Mouse (Mus musculus) embryo, embryonic 11.5 days (tissue): Measurements from ENCODE around the gene Tmem89.

Experiments
- DNase-seq: peaks from one replicate; pipeline ENCODE4 v3.0.0-alpha.2; 2012; ENCODE audit warnings: low read depth, low spot score

Gene Tmem89

DNA sequence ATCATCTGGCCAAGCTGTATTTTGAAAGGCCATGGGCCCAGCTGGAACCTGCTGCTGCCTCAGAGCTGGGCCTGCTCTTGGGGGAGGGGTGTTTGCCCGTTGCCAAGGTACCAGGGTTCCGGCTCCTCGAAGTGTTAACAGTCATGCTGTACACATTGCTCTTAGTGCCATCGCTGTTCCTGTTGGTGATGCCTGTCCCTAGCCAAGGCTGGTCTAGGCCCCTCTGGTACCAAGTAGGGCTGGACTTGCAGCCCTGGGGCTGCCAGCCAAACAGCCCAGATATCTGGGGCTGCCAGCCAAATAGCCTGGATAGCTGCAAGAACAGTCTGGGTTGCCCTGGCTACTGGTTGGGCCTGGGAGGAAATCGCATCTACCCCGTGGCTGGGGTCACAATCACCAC, at the start of gene Tmem89:
Gene Tmem89, plus strand, starts transcription at position 129 of the 400 bp plus-strand sequence.
- DNase-seq = no peak

DNA sequence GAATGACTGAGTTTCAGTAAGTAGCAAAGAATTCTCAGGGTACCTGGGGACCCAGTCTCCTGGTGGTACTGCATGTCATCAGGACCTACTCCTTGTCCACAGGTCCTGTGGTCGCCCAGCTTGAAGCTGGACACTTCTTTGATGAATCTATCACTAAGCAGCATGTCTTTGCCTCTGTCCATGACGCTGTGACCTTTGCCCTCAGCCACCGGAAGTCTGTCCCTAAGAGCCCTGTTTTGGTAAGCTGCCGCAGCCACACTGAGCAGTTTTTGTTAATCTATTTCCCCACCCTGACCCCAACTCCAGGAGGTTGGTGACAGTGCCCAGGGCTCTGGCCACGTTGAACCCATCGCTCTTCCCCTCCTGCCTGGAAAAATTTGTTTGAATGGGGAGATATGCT, 2.1 kb upstream of the Tmem89 start:
- DNase-seq = no peak

DNA sequence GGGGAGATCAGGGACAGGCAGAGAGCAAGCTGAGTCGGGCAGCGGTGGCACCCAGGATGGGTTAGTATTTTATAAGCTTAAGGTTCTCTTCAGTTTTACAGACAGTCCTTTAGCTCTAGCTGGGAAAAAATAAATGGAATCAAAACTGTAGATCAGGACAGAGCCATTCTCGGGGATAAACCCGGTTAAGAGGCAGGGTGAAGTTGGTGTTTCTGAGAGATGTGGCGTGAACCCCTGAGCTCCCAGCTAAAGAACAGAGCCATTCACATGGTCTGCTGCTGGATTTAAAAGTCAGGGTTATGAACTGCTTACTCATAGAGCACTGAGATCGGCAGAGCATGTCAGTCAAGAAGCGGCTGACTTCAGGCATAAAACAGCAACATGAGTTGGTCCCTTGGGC, 1.3 kb upstream of the Tmem89 start:
- no peak for DNase-seq

DNA sequence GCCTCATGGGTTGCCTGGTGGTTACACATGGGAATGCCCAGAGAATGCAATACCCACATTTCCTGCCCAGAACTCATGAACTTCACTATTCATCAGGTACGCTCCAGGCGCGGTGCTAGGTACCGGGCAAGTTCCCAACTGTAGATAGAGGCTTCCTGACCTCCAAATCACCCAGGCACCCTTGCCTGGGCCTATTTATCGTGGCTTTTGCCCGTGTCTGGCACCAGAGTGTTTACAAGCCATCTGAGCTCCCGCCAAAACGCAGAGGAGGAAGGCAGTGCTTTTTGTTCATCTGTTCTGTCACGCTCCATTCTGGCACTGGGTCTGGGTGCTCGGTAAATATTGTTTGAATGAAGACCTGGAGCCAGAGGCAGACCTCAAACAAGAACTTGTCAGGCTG, 798 bp upstream of the Tmem89 start:
- DNase-seq = no peak

DNA sequence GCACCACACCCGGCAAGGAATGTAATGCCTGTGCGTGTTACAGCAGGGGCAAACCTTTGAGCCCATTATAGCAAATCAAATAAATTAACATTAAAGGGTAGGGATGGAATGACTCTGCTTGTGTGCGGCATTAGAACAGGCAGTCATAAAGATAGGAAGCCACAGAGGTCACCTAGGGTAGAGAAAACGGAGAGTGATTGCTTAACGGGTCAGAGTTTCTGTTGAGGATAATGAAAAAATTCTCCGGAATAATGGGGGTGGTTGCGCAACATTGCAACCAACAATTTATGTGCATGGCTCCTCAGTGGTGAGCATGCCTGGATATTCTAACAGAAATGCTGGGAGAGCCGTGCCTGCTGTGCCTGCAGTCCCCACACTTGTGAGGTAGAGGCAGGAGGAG, 11.5 kb downstream of the Tmem89 start:
- no peak for DNase-seq

DNA sequence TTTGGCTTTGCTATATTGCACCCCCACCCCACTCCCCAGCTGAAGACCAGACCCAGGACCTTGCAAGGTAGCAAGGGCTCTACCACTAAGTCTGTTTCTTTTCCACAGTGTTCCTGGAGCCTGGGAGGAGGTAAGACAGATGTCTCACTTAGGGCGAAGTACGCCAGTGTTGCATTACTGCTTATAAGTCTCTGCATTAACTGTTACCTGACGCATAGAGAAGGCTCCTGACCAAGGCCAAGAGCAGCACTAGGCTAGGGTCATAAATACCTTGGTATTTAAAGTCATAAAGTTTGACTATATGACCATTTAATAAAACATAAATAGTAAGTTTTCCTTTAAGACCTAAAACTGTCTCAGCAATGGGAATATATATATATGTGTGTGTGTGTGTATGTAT, 14.0 kb downstream of the Tmem89 start:
- DNase-seq = no peak

DNA sequence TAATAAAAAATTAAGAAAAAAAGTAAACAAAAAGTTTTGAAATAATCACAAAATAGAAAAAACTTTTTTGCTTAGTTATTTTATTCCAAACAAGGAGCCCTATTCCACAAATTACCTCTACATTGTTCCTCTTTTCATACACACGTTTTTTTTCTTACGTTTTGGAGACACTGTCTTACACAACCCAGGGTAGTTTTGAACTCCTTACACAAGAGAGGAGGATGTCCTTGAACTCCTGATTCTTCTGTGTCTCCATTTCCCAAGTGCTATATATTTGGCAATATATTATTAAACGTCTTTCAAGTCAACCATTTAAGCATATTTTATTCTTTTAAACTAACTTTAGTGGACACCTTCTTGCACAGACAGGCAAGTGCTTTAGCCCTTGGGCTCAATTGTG, 21.6 kb downstream of the Tmem89 start:
- no peak for DNase-seq

DNA sequence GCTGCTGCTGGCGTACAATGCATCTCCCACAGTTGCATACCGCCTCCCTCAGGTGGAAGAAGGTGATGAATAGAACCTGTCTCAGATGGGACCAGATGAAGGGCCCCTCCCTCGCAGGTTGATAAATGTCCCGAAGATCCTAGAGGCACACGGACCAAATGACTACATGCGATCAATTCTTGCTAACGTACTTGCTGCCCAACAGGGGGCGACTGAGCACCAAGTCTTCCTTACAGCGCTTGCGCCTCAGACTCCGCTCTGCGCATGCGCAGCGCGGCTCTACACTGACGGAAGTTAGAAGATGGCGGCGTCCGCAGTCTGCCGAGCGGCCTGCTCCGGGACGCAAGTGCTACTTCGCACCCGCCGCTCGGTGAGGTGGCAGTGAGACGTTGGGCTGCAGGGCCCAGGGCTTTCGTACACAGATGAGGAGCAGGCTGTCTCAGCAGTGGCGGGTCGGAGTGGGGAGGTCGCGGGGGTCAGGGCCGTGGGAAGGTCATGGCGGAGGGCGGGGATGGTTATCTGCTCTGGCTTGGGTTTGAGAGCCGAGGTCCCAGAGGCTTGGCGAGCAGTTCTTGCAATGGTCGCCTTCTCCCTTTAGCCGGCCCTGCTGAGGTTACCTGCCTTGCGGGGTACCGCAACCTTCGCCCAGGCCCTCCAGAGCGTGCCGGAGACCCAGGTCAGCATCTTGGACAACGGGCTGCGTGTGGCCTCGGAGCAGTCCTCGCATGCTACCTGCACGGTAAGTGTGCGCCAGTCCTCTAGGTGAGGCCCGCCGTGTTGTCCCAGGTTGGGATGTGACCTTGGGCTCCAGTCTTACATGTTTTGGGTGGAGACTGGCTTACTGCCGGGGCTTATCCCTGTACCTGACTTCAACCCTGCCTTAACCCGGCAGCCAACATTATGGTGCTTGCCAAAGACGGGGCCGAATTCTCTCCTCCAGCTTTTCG, 22.3 kb downstream of the Tmem89 start, which contains the start of gene Uqcrc1:
Gene Uqcrc1, plus strand, starts transcription at position 216 of the 947 bp plus-strand sequence.
- peak; percentile 100 for DNase-seq

DNA sequence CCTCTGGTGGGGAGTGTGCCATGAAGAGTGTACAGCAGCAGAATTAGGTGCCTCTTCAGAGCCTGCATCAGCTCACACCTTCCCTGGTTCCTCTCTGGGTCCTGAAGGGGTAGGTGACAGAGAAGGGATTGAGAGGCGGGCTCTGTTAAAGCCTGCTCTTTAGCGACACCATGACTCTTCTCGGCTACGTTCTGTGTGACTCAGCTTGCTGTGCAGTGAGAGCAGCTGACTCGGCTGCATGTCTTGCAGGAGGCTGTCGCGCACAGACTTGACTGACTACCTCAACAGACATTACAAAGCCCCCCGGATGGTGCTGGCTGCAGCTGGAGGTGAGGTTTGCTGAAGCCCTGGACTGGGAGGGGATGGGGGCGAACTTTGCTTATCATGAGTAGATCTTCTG, 30.7 kb downstream of the Tmem89 start:
- no peak for DNase-seq

DNA sequence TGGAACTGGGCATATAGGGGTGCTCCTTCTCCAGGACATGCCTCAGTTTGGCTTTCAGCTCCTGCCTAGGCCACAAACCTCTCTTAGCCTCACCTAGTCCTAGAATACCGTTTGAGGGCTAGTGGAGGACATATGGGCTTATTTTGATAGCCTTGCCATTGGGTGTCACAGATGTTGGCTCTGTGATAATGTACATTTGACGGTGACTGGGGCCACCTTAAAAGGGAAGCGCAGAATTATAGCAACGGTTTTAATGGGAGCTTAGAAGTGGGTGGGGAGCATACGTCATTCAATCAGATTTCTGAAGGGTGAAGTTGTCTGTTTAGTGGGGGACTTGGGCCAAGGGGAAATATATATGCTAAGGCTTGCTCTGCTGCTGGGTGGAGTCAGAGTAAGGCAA, 31.2 kb downstream of the Tmem89 start:
- DNase-seq = no peak

DNA sequence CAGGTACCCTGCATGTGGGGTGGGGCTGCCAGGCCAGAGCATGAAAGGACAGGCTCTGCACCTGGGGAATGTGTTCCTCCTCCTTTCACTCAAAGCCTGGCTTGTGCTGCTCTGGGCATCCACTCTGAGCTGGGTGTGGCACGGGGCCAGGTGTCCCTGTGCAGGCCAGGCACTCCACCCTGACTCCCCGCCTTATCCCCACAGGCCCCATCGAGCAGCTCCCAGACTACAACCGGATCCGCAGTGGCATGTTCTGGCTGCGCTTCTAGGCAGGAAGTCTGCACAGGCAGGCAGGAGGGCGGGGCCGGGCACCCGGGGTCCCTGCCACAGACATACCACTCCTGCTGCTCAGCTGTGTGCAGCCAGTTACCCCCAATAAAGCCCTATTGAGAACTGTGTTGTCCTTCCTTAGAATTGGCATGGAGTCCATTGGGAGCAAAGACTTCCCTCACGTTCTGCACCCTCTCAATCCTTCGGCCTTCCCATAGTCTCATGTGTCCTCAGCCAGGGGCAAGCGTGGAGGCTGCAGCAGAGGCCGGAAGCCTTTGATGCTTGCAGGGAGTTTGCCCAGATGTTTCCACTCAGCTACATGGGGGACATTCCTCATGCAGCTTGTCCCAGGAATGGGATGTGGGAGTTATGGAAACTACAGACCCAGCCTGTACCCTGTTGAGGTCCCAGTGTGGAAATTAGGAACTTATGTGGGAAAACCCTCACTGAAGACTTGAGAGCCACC, 35.0 kb downstream of the Tmem89 start:
- peak; percentile 17 for DNase-seq

DNA sequence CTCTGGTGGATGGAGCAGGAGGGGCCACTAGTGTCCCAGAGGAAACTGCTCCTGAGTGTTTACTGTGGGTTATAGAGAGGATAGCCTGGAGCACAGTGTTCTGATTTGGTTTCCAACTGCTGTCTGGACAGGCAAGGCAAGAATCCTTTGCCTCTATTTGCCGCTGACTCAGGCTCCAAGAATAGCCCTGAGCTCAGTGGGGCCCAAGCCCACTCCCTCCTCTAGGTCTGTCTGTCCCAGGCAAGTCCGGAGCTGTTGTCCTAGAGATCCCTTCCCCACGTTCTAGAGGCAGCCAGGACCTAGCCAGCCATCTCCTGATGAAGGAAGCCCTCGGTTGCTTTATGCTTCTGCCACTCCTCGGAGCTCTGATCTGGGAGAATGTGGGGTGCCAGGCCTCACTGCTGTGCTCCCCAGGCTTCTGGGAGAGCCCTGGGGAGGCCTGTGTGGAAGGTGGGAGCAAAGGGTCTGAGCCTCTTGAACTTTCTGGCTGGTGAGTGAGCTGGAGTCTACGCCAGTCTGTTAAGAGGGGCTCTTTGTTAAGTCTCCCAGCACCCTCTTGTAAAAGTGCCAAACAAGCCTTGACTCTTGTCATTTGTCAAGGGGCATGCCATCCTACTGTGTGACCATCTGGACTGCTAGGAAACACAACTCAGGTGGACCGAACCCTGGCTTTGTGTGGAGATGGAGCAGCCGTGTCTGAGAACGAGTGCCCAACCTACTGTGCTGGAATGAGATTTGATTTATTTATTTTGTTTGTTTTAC, 35.7 kb downstream of the Tmem89 start:
- no peak for DNase-seq

DNA sequence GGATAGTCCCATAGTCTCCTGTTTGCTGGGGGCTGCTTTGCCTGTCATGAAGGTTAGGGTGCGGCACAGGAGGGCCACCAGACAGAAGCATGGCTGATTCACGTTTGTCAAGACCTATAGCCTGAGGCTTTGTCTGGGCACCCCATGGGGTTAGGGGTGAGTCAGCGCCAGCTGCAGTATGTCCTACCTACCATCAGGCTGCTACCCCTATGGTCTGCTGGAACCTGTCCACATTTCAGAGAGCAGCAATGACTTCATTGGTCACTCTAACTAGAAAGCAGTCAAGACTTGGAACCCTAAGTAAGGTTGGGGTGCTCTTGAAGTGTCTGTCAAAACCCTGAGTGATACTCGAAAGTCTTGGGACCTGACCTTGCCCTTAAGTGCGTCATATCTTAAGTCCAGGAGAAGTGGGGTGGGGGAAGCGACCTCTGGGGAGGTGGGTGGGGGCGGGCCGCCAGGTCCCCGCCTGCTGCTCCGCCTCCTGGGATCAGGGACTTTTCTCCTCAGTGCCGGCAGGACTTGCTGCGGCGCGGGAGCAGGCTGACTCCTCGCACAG, 38.7 kb downstream of the Tmem89 start, which contains the start of gene Col7a1:
Gene Col7a1, plus strand, starts transcription at position 506 of the 556 bp plus-strand sequence.
- no peak for DNase-seq

DNA sequence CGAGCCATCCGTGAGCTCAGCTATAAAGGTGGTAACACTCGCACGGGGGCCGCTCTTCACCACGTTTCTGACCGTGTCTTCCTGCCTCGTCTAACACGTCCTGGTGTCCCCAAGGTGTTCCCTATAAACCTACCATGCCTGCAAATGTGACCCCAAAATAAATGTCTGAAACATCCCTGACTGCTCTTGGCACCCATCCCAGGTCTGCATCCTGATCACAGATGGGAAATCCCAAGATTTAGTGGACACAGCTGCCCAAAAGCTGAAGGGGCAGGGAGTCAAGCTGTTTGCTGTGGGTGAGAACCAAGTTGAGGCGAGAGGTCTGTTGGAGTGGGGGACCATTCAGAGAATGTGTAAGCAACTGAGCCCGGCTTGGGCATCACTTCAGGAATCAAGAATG, 40.8 kb downstream of the Tmem89 start:
- DNase-seq = no peak

DNA sequence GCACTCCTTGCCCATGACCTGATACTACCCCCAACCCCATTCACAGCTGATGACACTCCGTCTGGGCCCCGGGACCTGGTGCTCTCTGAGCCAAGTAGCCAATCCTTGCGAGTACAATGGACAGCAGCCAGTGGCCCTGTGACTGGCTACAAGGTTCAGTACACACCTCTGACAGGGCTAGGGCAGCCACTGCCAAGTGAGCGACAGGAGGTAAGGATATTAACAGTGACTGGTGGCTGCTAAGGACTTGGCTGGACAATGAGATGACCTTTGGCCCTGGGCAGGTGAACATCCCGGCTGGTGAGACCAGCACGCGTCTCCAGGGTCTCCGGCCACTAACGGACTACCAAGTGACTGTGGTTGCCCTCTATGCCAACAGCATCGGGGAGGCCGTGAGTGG, 41.4 kb downstream of the Tmem89 start:
- DNase-seq = no peak

DNA sequence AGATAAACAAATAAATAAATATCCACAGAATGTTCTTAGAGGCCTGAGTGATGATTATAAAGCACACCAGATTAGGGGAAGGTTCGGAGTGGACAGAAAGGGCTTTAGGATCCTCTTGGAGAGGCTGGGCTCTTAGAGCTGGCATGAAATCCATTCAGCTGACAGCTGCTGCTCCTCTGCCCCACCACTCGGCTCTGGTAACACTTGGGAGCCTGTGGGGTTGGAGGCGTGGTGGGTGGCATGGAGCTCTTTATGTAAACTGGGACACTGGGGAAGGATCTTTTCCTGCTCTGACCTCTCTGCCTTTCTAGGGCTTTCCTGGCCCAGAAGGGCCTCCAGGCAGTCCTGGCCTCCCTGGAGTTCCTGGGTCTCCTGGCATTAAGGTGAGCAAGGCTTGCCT, 49.2 kb downstream of the Tmem89 start:
- no peak for DNase-seq

DNA sequence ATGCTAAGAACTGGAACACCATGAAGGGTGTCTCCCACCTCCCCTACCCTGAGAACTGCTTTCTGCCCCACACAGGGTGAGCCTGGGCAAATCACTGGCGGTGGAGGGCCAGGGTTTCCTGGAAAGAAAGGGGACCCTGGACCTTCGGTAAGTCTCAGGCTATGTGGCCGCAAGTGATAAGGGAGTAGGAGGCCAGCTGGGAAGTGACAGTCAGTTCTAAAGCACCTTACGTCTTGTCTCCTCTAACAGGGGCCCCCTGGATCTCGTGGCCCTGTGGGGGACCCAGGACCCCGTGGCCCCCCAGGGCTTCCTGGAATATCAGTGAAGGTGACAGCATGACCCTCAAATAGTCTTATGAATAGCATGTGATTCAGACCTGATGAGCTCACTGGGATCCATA, 49.9 kb downstream of the Tmem89 start:
- no peak for DNase-seq
